Mouse (Mus musculus): ENCODE measurements around the gene Pcsk5.
A peak's percentile ranks its signal among the peaks of the same experiment; 100 is the strongest.

The Pcsk5 gene

DNA sequence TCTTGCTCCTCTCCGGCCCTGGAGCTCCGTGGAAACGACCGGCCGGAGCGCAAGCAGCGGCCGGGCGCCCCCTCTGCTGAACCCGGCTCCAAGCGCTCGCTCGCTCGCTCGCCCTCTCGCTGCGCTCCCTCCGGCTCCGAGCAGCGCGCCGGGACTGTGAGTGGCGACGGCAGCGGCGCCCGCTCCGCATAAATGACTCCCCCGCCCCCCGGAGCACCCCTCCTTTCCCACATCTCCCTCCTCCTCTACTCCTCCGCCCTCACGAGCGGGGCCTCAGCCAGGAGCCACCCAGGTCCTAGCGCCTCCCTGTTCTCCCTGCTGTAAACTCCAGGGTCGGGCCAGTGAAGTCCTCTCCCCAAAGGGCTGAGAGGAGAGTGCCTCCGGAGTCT lies at the start of gene Pcsk5:
Gene Pcsk5 (minus strand): TSS at position 162 of the 389 bp plus-strand sequence.
- DNase-seq (ENCODE audit: low spot score in 2 of 2), result peak; percentile 84

DNA sequence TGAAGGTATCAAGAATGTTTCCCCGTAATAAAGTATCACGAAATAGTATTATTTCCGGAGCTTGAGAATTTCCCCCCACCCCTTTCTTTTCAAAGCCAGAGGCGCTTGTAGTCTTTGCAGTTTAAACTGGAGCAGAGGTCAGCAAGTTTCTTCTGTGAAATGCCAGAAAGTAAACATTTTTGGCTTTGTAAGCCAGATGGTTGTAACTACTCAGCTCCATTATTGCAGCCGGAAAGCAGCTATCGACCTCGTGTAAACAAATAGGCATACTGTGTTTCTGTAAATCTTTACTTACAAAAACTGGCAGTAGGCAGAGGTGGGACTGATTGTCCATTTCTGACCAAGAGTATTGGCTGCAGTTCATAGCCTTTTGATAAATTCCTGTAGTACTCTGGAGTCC lies 38.4 kb upstream of the Pcsk5 start:
- no peak for DNase-seq (ENCODE audit: low spot score in 2 of 2)

DNA sequence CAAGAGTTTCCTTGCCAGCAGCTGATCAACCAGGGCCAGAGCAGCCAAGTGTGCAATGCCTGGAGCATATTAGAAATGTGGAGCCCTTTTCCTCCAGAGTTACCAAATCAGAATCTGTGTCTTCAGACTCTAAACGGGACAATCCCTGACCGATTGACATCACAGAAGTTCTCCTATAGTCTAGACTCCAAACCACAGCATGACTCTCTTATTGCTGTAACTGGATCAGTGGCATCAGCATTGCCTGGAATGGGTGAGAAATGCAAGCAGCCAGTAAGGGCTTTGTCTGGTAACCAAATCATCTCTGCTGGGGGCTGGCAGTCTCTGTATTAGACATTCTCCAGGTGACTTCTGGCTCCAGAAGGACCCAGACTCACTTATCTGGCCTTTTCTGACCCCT lies 37.0 kb upstream of the Pcsk5 start:
- no peak for DNase-seq (ENCODE audit: low spot score in 2 of 2)

DNA sequence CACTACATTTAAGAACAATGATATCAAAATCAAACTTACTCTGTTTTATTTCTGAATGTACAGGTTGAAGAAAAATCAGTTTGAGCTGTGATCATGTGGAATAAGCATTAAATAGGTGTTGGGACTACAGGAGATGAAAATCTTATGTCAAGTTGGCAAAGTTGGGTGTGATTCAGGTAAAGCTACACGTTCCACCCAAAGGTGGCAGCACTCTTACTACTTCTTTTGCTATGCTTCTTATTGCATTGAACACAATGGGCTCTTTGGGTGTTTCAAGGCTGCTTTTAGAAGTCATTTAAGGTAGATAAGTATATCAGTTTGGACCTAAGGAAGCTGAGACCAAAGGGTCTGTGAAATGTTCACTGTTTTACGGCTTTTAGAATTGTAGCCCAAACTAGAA lies 36.3 kb upstream of the Pcsk5 start:
- DNase-seq (ENCODE audit: low spot score in 2 of 2), result peak in 1 of 2 experiments; percentile 10

DNA sequence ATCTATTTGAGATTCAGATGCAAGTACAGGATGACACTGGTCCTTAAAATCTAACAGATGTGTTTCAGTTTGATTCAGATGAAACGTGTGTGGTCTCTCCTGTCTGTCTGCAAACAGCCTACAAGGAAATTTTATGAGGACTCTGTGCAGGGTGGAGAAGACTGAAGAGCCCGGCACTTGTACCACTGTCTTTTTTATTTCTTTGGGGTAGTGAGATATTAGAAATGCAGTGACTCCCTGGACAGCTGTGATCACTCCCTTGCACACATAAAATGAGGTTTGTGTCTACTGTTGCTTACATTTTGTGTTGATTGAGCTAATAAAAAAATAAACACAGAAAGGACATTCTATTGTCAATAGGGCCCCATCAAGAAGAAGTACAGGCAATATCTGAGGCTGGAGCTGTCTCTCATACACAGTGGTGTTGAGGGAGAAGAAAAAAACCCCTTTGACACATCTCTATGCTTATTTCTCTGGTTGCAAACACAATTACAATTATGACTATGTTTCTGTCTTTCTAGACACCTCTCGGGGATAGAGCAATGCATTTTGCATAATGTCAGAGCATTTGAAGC lies 29.0 kb upstream of the Pcsk5 start:
- DNase-seq (ENCODE audit: low spot score in 2 of 2), result no peak

DNA sequence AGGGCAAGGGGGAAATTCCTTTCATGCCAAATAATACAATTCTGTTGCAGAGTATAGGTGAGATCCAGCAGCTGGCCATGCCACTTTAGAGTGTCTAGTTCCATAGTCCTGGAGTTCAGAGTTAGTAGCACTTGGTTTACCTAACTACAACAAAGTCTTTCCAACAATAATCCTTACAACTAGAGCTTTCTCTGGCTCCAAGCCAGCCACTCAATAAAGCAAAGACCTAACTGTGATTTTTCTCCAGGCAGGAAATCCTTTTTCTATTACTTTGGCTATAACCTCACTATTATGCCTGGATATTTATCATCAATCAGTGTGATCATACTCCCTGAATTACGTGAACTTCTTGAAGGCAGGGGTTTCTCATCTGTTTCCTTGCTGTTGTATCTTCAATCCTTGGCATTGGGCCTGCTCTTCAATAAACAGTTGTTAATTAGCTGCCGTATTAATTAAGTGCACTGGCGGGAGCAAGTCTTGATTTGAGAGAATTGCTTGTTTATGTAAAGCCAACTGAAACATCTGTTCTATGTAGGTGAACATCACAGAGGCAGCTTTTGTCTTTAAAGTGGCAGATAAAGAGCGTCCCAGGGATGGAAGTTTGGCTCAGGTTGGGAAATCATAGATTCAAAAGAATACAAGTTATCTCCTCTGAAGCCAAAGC lies 23.1 kb upstream of the Pcsk5 start:
- no peak for DNase-seq (ENCODE audit: low spot score in 2 of 2)

DNA sequence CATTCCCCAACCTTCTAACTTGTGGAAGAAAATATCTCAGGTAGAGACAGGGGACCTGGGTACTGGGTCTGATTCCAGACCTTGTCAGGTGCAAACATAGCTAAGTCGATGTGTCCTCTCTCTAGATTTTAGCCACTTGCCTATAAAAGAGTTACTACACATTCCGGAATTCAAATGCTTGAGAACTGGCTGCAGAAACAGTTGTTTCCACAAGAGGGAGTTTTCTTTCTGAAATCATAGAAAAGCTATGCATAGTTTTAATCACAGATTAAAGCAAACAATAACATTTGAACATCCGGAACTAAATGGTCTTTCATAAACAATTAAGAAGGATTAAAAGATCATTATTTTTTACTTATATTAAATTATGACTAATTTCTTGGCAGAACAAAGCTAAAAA lies 19.3 kb upstream of the Pcsk5 start:
- DNase-seq (ENCODE audit: low spot score in 2 of 2), result peak; percentile 37 to 54

DNA sequence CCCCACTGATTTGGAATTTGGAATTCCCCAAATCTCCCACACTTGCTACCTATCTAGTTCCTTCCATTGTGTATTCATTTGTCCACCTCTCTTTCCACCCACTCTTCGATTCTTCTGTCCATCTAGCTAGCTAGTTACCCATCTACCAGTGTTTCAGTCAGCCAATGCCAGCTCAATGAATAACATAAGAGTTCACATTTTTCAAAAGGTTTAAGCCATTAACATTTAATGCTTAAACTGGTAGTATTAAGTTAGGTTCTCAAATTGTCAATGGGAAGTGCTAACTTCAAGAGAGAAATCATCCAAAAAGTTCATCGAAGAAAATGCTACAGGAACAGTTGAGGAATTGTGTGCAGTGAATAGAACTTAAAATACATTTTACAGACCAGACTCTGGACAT lies 11.0 kb upstream of the Pcsk5 start:
- DNase-seq (ENCODE audit: low spot score in 2 of 2), result no peak

DNA sequence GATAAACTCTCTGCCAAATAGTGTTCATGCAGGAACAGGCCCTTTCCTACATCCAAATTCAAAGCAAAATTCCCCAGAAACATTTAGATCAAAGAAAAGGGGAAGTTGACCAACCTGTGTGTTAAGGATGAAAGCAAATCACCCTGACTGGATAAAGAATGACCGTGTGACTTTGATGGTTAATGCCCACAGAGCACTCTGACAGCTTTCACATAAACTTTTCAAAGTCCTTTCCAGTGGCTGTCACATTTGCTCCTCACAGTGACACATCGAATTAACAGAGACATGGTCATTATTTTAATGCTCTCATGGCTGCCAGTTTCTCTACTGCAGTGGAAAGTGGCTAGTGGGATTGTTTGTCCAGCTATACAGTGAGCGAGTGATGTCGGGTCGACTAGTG lies 8.5 kb upstream of the Pcsk5 start:
- DNase-seq (ENCODE audit: low spot score in 2 of 2), result no peak

DNA sequence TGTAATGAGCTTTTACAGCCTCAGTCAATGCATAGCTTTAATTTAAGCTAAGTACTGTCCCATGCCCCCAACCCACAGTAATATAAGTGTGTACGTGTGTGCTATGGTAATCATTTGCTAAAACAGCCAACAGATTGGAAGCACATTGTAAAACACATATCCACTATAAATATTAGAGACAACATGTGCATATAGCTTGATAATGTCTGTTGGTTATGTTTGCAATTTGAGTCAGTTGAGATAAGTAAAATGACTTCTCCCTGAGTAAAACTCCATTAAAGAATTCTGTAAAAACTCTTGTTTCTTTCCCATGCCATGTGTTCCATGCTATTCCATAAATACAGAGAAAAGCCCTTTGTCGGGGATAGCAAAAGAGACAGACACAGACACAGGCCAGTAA lies 4.2 kb upstream of the Pcsk5 start:
- DNase-seq (ENCODE audit: low spot score in 2 of 2), result no peak

DNA sequence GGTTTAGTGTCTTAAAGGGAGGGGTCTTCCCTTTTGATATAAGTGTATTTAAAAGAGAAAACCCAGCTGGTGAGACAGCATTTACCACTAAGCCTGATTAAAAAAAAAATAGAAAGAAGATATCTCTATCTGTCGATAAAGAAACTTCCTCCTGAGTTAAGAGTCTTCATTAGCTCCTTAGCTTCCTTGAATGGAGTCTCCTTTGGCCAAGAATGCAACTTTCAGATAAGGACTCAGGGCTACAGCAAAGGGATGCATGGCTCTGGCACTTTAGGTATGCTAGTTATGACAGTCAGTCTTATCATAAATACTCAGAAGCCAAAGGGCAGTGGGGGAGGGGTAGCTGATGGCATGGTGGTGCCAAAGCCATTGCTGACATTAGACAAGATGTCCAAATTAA lies 2.4 kb upstream of the Pcsk5 start:
- DNase-seq (ENCODE audit: low spot score in 2 of 2), result no peak

DNA sequence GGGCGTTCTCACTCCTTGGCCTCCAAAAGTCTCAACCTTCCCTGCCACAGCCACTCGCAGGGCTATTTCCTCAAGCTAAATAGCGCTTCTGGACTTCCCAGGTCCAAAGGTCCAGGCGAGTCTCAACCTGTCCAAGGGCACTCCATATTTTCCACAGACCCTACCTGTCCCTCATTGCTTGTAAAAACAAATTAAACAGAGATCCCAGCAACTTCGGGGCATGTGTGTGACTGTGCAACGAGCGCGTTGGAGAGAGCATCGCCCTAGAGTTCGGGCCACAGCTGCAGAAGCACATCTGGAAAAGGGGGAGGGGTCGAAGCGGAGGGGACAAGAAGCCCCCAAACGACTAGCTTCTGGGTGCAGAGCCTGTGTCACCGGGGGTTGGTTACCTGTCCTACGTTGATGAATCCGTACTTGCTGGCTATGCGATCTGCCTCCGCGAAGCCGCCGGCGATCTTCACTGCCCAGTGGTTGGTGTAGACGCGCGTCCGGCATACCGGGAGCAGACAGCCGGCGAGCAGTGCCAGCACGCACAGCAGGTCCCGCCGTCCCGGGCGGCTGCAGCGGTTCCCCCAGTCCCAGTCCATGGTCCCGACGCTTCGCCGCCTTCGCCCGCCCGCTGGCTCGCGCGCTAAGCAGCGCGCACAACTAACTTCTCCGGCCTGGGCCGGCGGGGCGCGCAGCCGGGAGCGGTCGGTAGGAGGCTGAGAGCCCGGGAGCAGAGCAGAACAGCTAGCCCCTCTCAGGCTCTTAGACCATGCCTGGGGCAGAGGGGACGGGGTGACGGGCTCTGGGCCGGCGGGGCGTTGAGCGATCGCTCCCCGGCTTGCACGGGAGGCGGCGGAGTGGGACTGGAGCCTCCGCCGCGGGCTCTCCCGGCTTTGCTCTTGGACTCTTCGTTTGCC lies 614 bp downstream of the Pcsk5 start:
- DNase-seq (ENCODE audit: low spot score in 2 of 2), result peak; percentile 18 to 51

DNA sequence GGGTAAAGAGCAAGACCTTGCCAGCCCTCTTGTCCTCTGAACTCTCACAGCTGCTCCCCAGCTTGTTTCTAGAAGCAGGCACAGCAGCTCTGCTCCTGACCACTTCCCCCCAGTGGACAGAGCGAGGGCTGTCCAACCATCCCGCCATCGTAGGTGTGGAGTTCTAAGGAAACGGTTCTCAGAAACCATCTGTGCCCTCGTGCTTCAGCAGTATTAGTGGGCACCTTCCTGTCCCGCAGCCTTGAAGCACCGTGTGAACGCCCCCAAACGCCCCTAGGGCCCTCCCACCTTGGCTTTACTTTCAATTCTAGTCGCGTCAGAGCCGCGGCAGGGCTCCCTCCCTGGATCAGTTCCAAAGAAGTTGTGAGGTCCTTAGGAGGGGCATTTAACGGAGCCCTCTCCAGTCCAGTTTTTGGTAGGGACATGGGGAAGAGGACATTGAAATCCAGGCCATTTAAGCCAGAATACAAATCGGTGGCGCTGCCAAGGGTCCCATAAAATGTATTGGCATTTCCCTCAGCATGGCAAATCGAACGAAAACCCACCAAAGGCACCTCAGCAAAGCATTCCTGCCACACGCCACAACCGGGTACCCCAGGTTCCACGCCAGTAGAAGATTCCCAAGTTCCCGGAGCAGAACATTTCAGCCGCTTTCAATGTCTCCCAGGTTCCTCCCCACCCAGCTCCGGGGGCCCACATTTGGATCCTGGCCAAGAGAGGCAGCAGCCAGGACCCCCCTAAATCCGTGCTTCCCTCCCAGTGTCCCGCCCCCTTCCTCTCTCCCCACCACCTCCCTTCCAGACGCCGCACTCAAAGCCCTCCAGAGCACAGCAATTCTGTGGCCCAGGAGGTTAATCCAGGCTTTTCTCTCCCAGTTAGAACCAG lies 1.5 kb downstream of the Pcsk5 start:
- peak in 1 of 2 experiments; percentile 19 for DNase-seq (ENCODE audit: low spot score in 2 of 2)

DNA sequence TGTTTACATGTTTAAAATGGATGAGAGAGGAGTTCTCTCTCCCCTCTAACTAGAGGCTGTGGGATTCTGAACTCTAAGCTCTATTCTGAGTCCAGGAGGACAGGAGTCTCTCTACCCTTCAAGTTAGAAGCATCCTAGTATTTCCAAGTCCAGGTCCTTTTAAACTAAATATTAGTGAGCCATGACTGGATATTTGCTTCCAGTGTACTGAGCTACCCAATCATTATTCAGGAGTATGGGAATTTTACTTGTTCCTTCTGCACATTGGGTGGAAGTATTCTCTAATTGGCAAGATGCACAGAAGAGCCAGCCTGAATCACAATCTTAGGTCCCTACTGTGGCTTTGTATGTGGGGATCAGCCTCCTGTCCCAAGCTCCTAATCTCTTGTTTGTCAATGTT lies 2.5 kb downstream of the Pcsk5 start:
- no peak for DNase-seq (ENCODE audit: low spot score in 2 of 2)

DNA sequence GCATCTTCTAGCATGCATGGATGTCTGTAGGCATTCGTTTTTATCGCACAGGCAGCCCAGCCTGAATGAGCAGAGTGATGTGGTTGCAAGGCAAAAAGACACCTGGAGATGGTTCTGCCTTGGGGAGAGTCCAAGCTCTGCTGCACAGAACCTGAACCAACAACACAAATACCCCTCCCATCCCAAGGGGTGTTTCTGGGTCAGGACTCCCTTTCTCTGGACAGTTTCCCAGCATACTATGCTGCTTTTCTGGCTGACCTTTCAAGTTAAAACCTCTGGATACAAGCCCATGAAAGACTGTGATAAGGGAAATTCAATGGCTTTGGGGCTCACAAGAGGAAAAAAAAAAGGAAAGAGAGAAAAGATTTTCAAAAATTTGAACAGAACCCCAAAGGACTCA lies 6.1 kb downstream of the Pcsk5 start:
- DNase-seq (ENCODE audit: low spot score in 2 of 2), result no peak

DNA sequence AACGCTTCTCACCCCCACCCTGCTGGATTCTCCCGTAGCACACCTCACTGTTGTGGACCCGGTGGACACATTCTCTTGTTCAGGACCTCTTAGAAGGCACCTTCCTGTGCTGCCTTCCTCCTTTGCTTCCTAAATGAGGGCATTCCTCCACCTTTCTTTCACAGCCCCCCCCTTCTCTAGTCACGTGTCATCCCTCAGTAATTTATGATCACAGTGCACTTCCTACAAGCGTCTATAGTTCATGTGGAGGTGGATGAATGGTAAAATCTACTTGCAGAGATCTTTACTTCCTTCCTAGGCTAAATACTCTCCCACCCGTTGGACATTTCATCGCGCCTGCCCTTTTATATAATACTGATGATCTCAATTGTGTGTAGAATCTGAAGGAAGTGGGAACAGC lies 9.0 kb downstream of the Pcsk5 start:
- no peak for DNase-seq (ENCODE audit: low spot score in 2 of 2)

DNA sequence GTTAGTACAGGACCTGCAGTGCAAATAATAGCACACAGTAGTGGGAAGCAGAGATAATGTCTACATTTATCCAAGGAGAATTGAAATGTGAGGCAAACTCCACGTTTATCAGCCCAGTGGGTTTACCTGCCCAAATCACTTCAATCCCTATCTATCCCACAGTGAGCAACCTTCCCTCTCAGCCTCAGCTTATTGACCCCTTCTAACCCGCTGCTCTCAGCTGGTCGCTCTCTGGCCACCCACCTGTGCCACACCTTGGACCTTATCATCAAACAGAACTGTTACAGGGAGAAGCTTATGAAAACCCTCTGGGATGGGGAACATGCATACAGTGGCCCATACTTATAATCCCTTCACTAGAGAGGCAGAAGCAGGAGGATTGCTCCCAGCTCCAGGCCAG lies 10.7 kb downstream of the Pcsk5 start:
- DNase-seq (ENCODE audit: low spot score in 2 of 2), result no peak

DNA sequence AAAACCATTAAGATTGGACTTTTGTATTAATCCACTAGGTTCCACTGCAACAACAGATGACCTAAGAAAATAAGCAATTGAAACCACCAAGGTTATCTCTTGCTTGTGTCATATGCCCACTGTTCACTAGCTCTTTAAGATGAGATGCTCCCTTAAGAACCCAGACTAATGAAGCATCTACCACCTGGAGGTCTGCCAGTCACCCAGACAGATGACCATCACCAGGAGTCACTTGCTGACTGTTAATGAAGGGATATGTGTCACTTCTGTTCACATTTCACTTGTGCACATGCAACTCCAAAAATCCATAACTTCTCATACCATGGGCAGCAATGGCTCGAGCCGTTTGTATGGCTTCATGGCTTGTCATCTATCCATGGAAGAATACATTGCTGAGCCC lies 17.4 kb downstream of the Pcsk5 start:
- DNase-seq (ENCODE audit: low spot score in 2 of 2), result no peak

DNA sequence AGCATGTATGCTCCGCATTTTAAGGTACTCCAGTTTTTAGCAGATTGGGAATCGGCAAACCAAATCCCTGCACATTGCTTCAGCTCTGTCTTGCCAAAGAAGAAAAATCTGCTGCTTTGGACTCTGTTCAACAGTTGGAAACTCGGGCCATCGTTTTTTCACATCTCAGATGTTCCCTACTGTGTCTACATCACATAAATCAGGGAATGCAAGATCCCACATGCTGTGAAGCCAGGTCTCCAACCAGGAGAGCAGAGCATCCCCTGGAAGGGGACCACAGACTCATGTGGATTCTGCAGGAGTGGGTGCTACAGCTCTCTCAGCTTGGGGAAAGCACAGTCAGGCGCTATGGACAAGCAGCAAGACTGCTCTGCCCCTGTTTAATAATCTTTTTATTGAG lies 18.4 kb downstream of the Pcsk5 start:
- DNase-seq (ENCODE audit: low spot score in 2 of 2), result peak; percentile 13 to 38

DNA sequence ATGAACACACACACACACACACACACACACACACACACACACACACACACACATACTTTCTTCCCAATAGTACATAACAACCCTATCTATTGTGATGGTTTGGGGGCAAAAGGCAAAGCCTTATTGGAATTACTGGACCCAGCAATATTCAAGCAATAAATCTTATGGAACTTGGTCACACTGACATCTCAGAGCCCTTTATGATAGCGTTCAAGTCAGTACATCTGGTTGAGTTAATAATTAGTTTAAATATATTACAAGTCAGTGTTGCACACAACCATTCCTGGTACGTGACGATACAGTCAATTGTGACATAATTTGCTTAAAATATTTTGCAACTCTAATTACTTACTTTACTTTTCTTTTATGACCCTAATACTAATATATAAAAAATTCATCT lies 22.4 kb downstream of the Pcsk5 start:
- no peak for DNase-seq (ENCODE audit: low spot score in 2 of 2)

DNA sequence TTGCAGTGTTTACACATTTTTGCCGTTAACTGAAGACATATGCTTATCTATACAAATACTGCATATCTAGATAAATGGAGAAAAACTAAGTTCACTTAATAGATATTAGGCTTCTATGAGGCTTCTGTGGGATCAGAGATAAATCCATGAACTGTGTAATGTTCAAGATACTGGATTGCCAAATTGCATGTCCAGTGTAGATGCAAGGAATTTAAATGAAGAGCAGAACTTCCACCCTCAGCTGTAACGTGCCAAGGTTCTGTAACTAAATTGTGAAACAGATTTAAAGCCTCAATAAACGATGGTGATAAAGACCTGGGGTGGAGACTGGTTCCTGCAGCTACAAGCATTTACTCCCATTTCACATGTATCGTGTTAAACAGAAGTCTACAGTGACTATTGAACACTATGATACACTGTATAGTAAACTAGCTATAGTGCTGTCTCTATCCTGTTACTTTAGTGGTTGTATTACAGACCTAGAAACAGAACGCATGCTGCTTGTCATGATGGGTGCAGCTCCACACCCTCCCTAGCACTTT lies 23.9 kb downstream of the Pcsk5 start:
- no peak for DNase-seq (ENCODE audit: low spot score in 2 of 2)

DNA sequence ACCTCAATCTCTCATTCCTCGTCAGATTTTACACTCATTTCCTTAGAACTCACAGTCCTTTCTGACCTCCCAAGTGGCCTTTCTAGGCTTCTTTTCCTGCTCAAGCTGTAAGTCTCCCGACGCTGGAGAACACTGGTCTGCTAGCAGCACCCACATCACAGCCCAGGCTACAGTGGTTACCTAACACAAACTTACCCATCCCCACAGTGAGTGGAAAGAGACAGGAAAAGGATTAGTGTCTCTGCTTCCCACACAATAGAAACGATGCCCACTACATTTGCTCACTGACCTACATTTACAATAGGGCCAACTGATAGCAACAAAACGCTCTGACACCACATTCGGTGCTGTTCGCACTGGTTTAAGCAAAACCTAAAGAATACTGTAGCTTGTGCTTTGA lies 24.8 kb downstream of the Pcsk5 start:
- DNase-seq (ENCODE audit: low spot score in 2 of 2), result peak in 1 of 2 experiments; percentile 8

Measured in right cerebral cortex, adult 2 months (tissue).